Mouse (Mus musculus): ENCODE measurements around the gene Rnf217. TPM values are rescaled to one million over a fixed set of nuclear protein-coding genes. Genes with fewer than 3 reads are reported as not detected.

Gene Rnf217
- total RNA-seq, 2 experiments from 2014 or later: 5.4 to 5.6 TPM

DNA sequence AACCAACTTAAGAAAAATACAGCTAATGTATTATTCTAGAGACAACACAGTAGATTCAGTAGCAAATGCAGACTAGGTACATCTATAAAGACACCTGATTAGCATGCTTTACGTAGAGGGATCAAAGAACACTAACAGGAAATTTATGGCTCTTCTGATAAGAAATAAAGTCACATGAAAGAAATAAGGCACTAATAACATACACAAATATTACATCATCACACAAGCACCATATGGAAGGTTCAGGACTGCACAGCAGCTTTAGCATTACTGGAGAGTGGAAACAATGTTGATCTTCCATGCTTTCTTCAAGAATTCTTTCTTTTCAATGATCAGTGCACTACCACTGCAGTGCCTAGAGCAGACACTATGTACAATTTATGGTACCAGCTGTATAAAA is 114.7 kb downstream of the Rnf217 start:
- DNase-seq: no peak

DNA sequence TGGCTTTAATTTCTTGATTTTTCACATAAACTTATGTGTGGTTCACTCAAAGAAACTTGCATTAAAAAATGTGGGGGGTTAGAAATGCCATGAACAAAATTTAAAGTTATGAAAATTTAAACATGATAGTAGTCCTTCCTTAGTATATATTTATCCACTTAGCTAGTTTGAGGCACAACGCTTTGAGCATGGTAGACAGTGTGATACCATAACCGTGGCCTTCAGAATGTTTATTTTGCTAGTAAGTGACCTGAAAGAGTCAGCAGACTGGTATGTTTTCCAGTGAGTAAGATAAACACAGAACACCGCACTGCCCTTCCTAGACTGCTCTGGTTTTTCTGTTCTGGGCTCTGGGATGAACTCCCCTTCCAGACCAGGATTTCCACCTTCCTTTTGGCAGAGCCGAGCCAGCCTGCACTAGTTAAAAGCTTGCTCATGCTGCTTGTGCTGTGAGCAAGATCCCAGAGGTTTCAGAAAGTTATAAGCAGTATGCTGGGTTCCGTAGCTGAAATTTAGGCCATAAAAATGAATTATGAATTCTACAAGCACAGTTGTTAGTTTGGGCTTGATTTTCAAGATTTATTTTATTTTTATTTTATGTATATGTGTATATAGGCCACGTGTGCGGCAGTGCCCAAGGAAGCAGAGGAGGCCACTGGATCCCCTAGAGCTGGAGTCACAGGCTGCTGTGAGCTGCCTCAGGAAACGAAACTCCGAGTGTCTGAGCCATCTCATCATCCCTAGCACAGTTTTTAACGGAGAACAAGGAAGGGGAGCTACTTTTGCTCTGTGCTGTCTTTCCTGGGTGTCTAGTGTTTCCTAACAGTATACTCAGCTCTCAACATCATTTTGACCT is 141.7 kb downstream of the Rnf217 start:
- no peak for DNase-seq

DNA sequence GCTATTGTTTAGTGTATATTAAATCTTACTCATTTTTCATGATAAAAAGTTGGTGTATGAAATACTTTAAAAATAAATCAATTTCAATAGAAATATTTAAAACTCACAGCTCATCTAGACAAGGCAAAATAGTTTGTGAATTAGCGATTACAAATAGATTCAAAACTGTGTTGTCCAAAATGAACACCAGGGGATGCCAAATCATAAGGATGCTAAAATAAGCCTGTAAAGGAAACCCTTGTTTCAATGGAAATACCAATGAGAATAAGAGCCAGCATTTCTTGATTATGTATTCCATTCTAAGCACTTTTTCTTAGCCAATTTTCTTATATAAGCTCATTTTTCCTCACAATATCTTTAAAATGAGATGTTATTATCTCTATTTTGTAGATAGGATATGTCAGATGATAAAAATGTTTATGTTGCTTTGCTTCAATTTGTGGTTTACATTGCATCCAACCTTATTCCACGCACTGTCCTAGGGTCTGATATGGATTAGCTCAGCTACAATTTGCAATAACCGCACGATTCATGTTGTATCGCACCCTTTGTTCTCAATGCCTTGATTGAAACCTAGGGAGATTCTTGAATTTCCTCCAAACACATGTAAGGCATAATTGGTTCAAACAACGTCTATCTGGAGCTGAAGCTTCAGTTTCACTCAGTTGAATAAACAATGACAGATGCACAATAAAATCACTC is 143.0 kb downstream of the Rnf217 start:
- DNase-seq: no peak

DNA sequence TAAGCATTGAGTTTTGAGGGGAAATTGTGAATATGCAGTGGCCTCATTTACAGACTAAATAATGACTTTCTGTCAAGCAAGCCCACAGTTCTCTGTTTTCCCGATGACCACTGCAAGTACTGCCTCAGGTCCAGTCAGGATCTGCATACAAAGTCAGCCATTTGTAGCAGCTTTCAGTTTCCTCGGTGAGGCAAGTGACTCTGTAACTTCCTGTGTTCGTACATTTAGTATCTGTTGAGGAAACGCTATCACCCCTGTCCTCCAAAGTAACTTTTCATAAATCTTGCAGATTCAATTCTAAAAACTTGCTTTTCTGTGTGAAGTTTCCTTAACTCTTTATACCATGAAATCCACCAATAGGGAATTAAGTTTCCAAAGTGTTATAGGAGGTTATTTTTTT is 143.6 kb downstream of the Rnf217 start:
- no peak for DNase-seq

DNA sequence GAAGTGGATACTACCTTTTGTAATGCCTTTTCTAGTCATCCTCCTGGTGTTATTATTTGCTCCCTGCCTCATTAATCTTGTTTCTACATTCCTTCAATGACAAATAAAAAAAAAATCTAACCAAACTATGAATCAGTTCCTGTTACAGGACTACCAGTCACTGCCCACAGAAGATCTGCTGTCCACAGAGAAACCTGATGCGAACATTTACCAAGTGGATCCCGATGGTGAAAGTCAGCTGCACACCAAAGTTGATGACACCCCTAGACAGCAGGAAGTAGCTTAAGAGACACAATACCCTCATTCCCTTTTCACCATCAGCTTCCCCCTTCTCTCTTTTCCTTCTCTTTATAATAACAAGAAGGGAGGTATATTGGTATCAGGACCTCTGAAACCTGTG is 145.9 kb downstream of the Rnf217 start:
- DNase-seq: no peak

DNA sequence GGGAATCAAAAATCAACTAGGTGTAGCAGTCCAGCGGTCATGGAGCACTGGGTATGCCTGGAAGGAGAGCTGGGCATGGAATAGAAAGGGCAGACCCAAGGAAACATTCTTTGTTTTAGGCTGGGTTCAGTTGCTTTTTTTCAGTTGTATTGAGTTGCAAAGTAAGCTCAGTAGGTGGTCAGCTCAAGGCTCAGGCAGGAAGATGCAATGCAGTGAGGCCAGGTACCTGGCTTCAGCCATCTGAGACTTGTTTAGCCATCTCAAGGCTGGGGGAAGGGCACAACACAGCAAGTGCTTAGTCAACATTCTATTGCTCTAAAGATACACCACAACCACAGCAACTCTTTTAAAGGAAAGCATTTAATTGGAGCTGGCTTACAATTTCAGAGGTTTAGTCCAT is 152.2 kb downstream of the Rnf217 start:
- DNase-seq: no peak

DNA sequence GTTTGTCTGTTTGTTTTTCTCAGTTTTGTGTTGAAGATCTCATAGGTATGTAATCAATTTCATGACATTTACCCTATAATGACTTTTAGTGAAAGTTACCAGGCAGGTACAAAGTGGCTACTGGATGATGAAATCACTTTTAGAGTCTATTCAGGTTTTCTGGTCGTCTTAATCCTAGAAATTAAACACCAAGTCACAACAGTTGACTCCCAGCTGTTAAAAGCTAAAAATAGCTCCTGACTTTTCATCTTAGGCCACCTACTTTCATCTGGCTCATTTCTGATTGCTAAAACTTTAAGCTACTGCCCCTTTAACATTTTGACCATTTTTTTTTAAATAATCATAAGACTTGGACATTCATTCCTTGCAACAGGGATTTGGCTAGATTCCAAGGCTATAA is 161.9 kb downstream of the Rnf217 start:
- DNase-seq: no peak

DNA sequence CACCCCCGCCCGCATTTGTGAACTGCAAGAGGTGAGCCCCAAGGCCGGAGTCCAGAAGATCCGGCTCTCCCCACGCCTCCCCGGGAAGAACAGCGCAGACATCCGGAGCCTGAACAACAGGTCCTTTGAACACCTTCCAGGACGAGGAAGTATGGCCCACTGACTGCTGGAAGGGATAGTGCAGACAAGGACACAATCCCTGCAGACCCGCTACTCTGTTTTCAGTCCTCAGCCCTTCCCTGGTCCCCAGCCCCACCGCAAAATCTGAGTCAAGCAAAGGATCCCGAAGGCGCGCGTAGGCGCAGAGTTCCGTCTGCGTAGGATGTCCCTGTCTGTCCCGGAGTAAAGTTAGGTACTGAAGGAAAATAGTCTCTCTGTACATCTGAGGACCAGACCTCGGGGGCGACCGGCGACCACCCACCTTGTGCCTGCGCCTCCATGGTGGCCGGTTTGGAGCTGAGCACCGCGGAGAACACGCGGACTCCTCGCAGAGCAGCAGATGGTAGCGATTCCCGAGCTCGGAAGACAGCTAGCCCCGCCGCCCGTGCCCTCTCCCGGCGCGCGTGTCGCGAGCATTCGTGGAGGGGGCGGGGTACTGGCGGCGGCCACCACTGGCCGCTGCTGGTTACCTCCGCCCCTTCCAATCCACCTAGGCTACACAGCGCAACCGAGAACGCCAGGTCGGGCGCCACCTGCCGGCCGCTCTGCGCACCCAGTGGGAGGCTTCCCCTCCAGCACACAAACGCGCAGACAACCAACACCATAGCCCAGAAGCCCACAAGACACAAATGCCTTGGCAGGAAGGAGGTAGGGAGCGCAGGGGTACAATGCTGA is 163.5 kb downstream of the Rnf217 start, which contains the start of gene Tpd52l1:
Tpd52l1 (minus strand) TSS at position 668 of the 834 bp plus-strand sequence.
- peak; percentile 92 for DNase-seq

DNA sequence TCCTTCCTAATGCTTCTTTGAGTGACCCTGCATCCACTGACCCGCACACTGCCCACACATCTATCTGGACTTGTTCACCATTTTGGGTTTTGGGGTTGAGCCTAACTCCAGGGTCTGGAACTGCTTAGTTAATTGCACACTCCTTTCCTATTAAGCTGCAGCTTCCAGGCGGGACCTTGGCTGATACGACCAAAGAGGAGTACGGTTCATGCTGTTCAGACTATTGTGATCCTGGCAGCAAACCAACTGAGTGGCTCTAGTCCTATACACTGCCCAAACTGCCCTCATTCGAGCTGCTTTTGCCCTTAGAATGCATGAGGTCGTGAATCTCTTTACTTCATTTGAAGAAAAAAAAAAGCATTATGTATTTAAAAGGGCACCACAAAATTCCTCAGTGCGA is 164.8 kb downstream of the Rnf217 start:
- no peak for DNase-seq

Other genes starting within 250 kb of the Rnf217 start
- gene Tpd52l1, start 163.2 kb downstream of the Rnf217 start, total RNA-seq (2021): 1 to 10 TPM; 7.4 to 8.9 TPM